Mouse (Mus musculus) ES-Bruce4 (cell line): ENCODE results near the gene Hmx3.

Source experiments
- CTCF ChIP-seq: IDR thresholded peaks from one replicate; pipeline ENCODE4 v1.8.1; 2011; ENCODE audit warnings: low read depth, low read length
- EP300 ChIP-seq: IDR thresholded peaks from 2 replicates; pipeline ENCODE4 v1.6.1; 2011; ENCODE audit warnings: low read depth, low read length; ENCODE audit not compliant: insufficient read depth
- POLR2A ChIP-seq: IDR thresholded peaks from one replicate; pipeline ENCODE4 v1.8.1; 2011; ENCODE audit warnings: low read length; ENCODE audit not compliant: insufficient read depth

GRCm38 (mm10) chr7:131548473-131548872 is 5.8 kb downstream of the Hmx3 start, which contains the start of gene Hmx2:
- no peak for TF ChIP-seq CTCF
- TF ChIP-seq POLR2A, result no peak
- no peak for TF ChIP-seq EP300
